In genomic region chr1:170387180-170387912, GRCm38 (mm10) we compare ENCODE assay signal across 8 mouse cellular contexts.
DNase-seq lines count a peak whose midpoint lies in the region; ATAC-seq and TF ChIP-seq lines count a peak whose summit lies in the region.
"Had no signal": no experiment of that assay in that cellular context is flagged by ENCODE, and none has a peak within 500 bp of the region (broad histone marks: within the 10 kb centered on the region; RNA-seq: fewer than 3 reads in every experiment).

No protein-coding gene starts in this region.

- DNase-seq in brain, embryonic 18.5 days (ENCODE audit: low read depth, low spot score), result peak; percentile 57
- peak; percentile 80 for DNase-seq in hindbrain, postnatal 0 days (ENCODE audit: low spot score)
- peak; percentile 39 to 57 for DNase-seq in left cerebral cortex, adult 2 months (ENCODE audit: extremely low spot score in 1 of 2, low spot score in 2 of 2)
- DNase-seq in retina, embryonic 14.5 days (ENCODE audit: low spot score), result peak; percentile 70
- no peak for DNase-seq in thymus, postnatal 10 days (ENCODE audit: low spot score in 2 of 2)
- no peak for DNase-seq in cerebellum, adult 9-10 months

- peak overlapping the region; percentile 16; the same call in 1 of the 2 replicates for H3K9ac ChIP-seq in forebrain, embryonic 16.5 days (replicated peaks; ENCODE audit: low read depth, low read length)
- no peak overlapping the region for H3K9ac ChIP-seq in hindbrain, postnatal 0 days (replicated peaks; ENCODE audit: low read length)

- intact Hi-C loops in left cerebral cortex, adult 2 months (cut with DNase I), result no loop called here

- H3K36me3 ChIP-seq in forebrain, embryonic 16.5 days (ENCODE audit: control insufficient read depth, insufficient read depth), result no peaks in the 10 kb centered on the region
- H3K36me3 ChIP-seq in hindbrain, postnatal 0 days (ENCODE audit: insufficient read depth, low read length), result no peaks in the 10 kb centered on the region

- peak overlapping the region; percentile 72 for H3K27ac ChIP-seq in forebrain, embryonic 16.5 days (ENCODE audit: low read length)
- peak overlapping the region; percentile 41; the same call in 1 of the 2 replicates for H3K27ac ChIP-seq in hindbrain, postnatal 0 days
- peak overlapping the region; percentile 63 for H3K27ac ChIP-seq in left cerebral cortex, adult 2 months
- H3K27ac ChIP-seq: heart, adult 2 months had no signal

- 19% methylated on average over 12 of the region's 12 CpGs for WGBS in forebrain, embryonic 16.5 days
- 19% methylated on average over 12 of the region's 12 CpGs for WGBS in hindbrain, postnatal 0 days

- no peak overlapping the region for H3K4me3 ChIP-seq in forebrain, embryonic 16.5 days (replicated peaks; ENCODE audit: low read length)
- no peak overlapping the region for H3K4me3 ChIP-seq in hindbrain, postnatal 0 days (ENCODE audit: low read length)
- H3K4me3 ChIP-seq in left cerebral cortex, adult 2 months, result no peak overlapping the region
- H3K4me3 ChIP-seq: heart, adult 2 months had no signal

- H3K27me3 ChIP-seq in forebrain, embryonic 16.5 days (replicated peaks; ENCODE audit: control insufficient read depth, insufficient read depth, low read length), result no peaks in the 10 kb centered on the region
- no peaks in the 10 kb centered on the region for H3K27me3 ChIP-seq in hindbrain, postnatal 0 days (ENCODE audit: insufficient read depth, low read length)

- peaks cover 16% of the 10 kb centered on the region for H3K4me1 ChIP-seq in forebrain, embryonic 16.5 days (replicated peaks; ENCODE audit: control insufficient read depth, insufficient read depth, low read length)
- 0 out of 2 replicates have a peak, but pooled peaks cover 5% of the 10 kb centered on the region for H3K4me1 ChIP-seq in hindbrain, postnatal 0 days (ENCODE audit: insufficient read depth, low read length)

- peak overlapping the region; percentile 27; the same call in 1 of the 2 replicates for H3K4me2 ChIP-seq in forebrain, embryonic 16.5 days (ENCODE audit: low read length)
- H3K4me2 ChIP-seq in hindbrain, postnatal 0 days (ENCODE audit: low read depth, low read length), result no peak overlapping the region

- peak; percentile 52 for TF ChIP-seq CTCF in hindbrain, postnatal 0 days (IDR thresholded peaks at IDR 0.05; ENCODE audit: low read depth)
- no peak; the same call in 1 of the 2 replicates for TF ChIP-seq CTCF in left cerebral cortex, adult 2 months (IDR thresholded peaks at IDR 0.05)

- no peaks in the 10 kb centered on the region for H3K9me3 ChIP-seq in forebrain, embryonic 16.5 days (ENCODE audit: control insufficient read depth, low read length)
- H3K9me3 ChIP-seq in hindbrain, postnatal 0 days (ENCODE audit: low read length), result no peaks in the 10 kb centered on the region

- peak; percentile 90 for ATAC-seq in forebrain, embryonic 16.5 days
- ATAC-seq in hindbrain, postnatal 0 days, result peak; percentile 85

Comparison
In these comparisons a context has a peak if more than half of its experiments do, and no peak if none do; other contexts are left out.
1. DNase-seq: peak in brain, embryonic 18.5 days (single experiment), hindbrain, postnatal 0 days (single experiment), left cerebral cortex, adult 2 months (2 of 2) and retina, embryonic 14.5 days (single experiment); none in thymus, postnatal 10 days (0 of 2) and cerebellum, adult 9-10 months (single experiment).
2. Peak in every context shown above with its lines, with median percentiles within 50 percentile points of each other: H3K27ac ChIP-seq.